Mouse (Mus musculus): ENCODE data around the gene Tha1.

DNA sequence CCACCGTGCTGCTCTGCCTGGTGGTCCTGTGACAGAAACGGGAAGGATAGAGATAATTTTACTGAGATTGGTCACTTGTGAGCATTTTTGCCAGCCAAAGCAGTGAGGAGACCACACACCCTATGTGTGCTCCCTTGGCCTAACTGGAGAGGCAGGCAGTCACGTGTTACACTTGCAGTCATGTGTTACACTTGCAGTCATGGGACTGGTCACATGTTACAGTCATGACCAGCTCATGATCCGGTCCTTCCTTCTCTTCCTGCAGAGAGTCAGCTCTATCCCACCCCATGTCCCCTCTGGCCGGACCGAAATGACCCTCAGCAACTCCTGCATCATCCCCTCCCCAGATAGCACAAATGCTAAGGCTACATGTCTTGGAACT is 7.7 kb upstream of the Tha1 start:
- TF ChIP-seq POLR2A (IDR thresholded peaks at IDR 0.05; ENCODE audit: low read depth, low read length), result no peak
- TF ChIP-seq CTCF (IDR thresholded peaks at IDR 0.05; ENCODE audit: extremely low read depth, insufficient read depth, insufficient read length, insufficient replicate concordance), result no peak
